Mouse (Mus musculus): ENCODE data around the gene Aldh3b3.
A peak's percentile ranks its signal among the peaks of the same experiment; 100 is the strongest.
"Not testable (repeated sequence)": the region's sequence is repeated elsewhere in the genome, so short reads cannot be mapped to it uniquely, and the experiment has no call there.

Aldh3b3 gene

GRCm38 (mm10) chr19:3935896-3936850 is 22.3 kb upstream of the Aldh3b3 start:
- peak; percentile 81 for DNase-seq (ENCODE audit: low spot score)

- no peak for DNase-seq (ENCODE audit: low spot score)
These were observed 16.1 kb upstream of the Aldh3b3 start for GRCm38 (mm10) chr19:3942315-3942714.

GRCm38 (mm10) chr19:3942986-3943735 is 15.3 kb upstream of the Aldh3b3 start:
- peak; percentile 77 for DNase-seq (ENCODE audit: low spot score)

GRCm38 (mm10) chr19:3945872-3946564 is 12.4 kb upstream of the Aldh3b3 start:
- no peak for DNase-seq (ENCODE audit: low spot score)

- DNase-seq (ENCODE audit: low spot score) = peak; percentile 78
These were observed 11.7 kb upstream of the Aldh3b3 start for GRCm38 (mm10) chr19:3946715-3947114.

GRCm38 (mm10) chr19:3947813-3948212 is 10.6 kb upstream of the Aldh3b3 start:
- no peak for DNase-seq (ENCODE audit: low spot score)

- no peak for DNase-seq (ENCODE audit: low spot score)
These were observed 9.9 kb upstream of the Aldh3b3 start for GRCm38 (mm10) chr19:3948546-3948945.

GRCm38 (mm10) chr19:3950331-3950730 is 8.1 kb upstream of the Aldh3b3 start:
- DNase-seq (ENCODE audit: low spot score) = no peak

- DNase-seq (ENCODE audit: low spot score) = no peak
These were observed 7.0 kb upstream of the Aldh3b3 start for GRCm38 (mm10) chr19:3951461-3951860.

GRCm38 (mm10) chr19:3952099-3952498 is 6.3 kb upstream of the Aldh3b3 start:
- DNase-seq (ENCODE audit: low spot score) = no peak

GRCm38 (mm10) chr19:3955033-3955432 is 3.4 kb upstream of the Aldh3b3 start:
- no peak for DNase-seq (ENCODE audit: low spot score)

GRCm38 (mm10) chr19:3955804-3956203 is 2.6 kb upstream of the Aldh3b3 start:
- DNase-seq (ENCODE audit: low spot score) = no peak

GRCm38 (mm10) chr19:3957296-3958036 is 979 bp upstream of the Aldh3b3 start:
- DNase-seq (ENCODE audit: low spot score) = not testable (repeated sequence)

- DNase-seq (ENCODE audit: low spot score) = no peak
These were observed 585 bp downstream of the Aldh3b3 start for GRCm38 (mm10) chr19:3959030-3959429.

GRCm38 (mm10) chr19:3960211-3960610 is 1.8 kb downstream of the Aldh3b3 start:
- DNase-seq (ENCODE audit: low spot score) = no peak

GRCm38 (mm10) chr19:3961805-3962204 is 3.4 kb downstream of the Aldh3b3 start:
- DNase-seq (ENCODE audit: low spot score) = not testable (repeated sequence)

- DNase-seq (ENCODE audit: low spot score) = no peak
These were observed 4.0 kb downstream of the Aldh3b3 start for GRCm38 (mm10) chr19:3962469-3962868.

GRCm38 (mm10) chr19:3964030-3964429 is 5.6 kb downstream of the Aldh3b3 start:
- no peak for DNase-seq (ENCODE audit: low spot score)

- no peak for DNase-seq (ENCODE audit: low spot score)
These were observed 8.1 kb downstream of the Aldh3b3 start for GRCm38 (mm10) chr19:3966330-3967075.

GRCm38 (mm10) chr19:3967258-3967657 is 8.8 kb downstream of the Aldh3b3 start:
- DNase-seq (ENCODE audit: low spot score) = no peak

- peak; percentile 47 for DNase-seq (ENCODE audit: low spot score)
These were observed 13.8 kb downstream of the Aldh3b3 start, which contains the start of gene Aldh3b2 for GRCm38 (mm10) chr19:3972229-3972628. TSS of gene Aldh3b2 (plus strand) at chr19:3972328.

Measured in lung, postnatal 25 days (tissue).